Mouse (Mus musculus): ENCODE measurements around the gene Urb1. TPM values are rescaled to one million over a fixed set of nuclear protein-coding genes. Genes with fewer than 3 reads are reported as not detected.

Urb1 gene
- polyA plus RNA-seq, 2 experiments from 2014 or later: 3.9 to 4.6 TPM

DNA sequence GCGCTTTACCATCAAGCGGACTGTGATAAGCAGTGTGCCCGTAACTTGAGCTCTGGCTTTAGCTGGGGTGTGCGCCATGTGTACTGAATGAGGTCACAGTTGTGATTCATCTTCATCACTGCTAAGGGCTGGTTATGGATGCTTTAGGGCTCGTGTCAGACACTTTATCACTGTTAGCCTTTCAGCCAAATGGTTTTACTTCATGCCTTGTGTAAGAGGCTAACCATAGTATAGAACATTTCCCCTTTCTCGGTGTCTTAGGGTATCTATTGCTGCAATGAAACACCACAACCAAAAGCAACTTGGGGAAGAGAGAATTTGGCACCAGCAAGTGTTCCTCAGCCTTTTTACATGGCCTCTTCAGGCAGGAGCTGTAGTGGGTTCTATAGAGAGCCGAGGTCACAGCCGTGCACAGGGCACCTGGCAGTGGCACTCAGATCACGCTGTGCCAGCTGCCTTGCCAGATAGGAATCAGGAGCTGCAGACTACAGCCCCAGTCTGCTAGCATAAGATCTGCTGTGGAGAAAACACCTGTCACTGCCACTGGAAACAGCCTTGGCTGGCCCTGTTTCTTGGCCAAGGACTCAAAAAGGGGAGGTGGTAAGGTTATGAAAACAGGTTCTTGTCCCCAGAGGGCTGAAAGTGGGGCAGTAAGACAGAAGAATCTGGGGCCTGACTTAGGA is 44.9 kb downstream of the Urb1 start:
- ATAC-seq: no peak

GRCm38 (mm10) chr16:90760515-90760914 is 49.7 kb downstream of the Urb1 start:
- ATAC-seq: no peak

DNA sequence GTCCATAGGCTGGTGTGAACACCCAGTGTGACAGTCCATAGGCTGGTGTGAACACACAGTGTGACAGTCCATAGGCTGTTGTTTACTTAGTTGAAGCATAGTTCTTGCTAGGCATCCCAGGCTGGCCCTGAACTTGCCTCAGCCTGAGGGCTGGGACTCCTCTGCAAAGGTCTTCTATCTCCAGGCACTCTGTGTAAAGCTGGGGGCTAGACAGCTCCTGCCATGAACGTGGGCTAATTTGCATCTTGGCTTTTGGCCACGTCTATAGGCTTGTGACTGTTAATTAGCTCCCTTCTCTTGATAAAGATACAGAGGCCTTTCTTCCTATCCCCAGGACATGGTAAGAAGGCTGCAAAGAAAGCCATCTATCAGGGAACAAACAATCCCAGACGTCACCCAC is 50.9 kb downstream of the Urb1 start:
- no peak for ATAC-seq

GRCm38 (mm10) chr16:90753386-90753941 is 56.7 kb downstream of the Urb1 start:
- ATAC-seq: no peak

- ATAC-seq: no peak
These were observed 62.0 kb downstream of the Urb1 start for GRCm38 (mm10) chr16:90748169-90748568.

GRCm38 (mm10) chr16:90747143-90747542 is 63.1 kb downstream of the Urb1 start:
- no peak for ATAC-seq

GRCm38 (mm10) chr16:90738092-90738956 is 71.9 kb downstream of the Urb1 start, which contains the start of gene Mrap:
Gene Mrap (plus strand): TSS chr16:90738207.
- no peak for ATAC-seq

- no peak for ATAC-seq
These were observed 73.4 kb downstream of the Urb1 start for GRCm38 (mm10) chr16:90736672-90737270.

- no peak for ATAC-seq
These were observed 74.6 kb downstream of the Urb1 start for GRCm38 (mm10) chr16:90735611-90736010.

- ATAC-seq: peak; percentile 85
These were observed 82.7 kb downstream of the Urb1 start, which contains the start of gene Mis18a for GRCm38 (mm10) chr16:90727233-90728115. Gene Mis18a (minus strand): TSS chr16:90727404.

- ATAC-seq: peak; percentile 40
These were observed 83.5 kb downstream of the Urb1 start for GRCm38 (mm10) chr16:90726600-90727227.

DNA sequence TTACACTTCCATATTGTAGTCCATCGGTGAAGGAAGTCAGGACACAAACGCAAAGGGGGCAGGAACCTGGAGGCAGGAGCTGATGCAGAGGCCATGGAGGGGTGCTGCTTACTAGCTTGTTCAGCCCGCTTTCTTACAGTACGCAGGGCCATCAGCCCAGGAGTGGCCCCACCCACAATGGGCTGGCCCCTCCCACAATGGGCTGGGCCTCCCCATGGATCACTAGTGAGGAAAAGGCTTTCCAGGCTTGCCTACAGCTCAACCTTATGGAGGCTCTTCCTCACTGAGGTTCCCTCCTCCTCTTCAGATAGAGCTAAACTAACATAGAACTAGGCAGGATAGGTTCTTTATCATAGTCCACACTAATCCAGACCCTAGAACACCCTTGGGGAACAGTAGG is 86.2 kb downstream of the Urb1 start:
- ATAC-seq: no peak

GRCm38 (mm10) chr16:90710313-90710712 is 99.9 kb downstream of the Urb1 start:
- no peak for ATAC-seq

DNA sequence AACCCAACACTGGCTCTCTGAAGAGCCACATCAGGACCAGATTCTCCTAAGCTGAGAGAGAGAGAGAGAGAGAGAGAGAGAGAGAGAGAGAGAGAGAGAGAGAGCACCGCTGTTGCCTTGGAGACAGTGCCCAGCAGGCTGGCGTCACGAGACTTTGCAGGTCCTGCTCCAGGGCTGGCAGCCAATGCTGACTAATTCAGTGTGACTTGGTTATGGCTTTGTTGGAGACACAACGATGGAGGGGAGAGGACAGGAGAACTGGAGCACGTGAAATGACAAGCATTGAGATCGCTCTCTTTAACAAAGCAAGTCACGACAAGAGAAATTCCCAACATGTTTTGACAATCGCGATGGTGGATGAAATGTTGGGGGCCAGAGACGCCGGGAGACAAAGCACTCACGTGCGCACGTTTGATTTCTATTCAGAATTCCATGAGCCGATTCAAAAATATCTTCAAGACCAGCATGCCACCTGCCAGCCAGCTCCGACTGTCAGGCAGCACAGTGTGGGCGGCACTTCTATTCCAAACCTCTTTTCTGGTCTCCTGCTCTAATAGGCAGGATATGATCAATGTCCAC is 100.4 kb downstream of the Urb1 start:
- no peak for ATAC-seq

- ATAC-seq: no peak
These were observed 103.9 kb downstream of the Urb1 start for GRCm38 (mm10) chr16:90706279-90706678.

DNA sequence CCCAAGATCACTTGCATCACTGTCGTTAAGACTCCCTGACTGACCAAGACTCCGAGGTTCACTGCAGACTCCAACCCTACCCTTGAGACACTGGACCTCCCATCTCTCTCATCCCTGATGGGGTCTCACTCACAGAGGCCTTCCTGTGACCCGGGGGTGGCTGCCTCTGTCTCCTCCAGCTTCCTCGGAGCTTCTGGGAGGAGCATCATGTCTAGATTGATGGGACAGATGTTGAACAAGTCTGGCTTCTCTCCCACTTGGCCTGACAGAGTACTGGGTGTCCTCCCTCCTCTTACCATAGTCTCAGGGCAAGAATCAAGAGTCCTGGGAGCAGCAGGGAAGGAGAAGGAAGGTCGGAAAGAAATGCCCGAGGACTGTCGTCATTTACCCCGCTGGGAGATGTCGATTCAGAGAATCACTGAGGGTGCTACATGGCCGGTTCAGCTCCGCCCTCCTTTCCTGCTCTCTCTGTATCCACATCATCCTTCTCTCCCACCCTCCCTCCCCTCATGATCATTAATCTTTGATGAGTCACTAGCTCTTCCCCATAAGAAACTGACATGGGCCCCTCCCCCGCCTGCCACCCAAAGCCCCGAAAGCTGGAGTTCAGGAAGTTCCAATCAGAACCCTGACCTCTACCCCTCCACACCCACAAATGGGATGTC is 105.9 kb downstream of the Urb1 start:
- ATAC-seq: no peak

DNA sequence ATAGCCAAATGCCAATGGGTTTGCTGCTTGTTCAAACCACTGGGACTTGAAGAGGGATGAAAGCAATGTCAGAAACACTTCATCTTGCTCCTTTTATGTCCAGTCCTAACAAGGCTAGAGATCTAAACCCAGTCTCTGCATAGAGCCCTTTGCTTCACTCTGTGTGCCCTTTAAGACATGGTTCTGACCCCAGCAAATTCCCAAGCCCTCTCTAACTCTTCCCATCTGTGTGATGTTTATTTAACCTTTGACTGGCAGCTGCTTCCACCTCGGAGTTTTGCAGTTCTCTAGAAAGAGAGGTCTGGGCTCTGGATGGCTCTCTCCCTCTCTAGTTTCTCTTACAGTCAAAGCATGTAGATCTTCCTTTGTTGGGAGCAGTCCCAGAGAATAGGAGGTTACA is 106.6 kb downstream of the Urb1 start:
- no peak for ATAC-seq

GRCm38 (mm10) chr16:90701541-90701940 is 108.7 kb downstream of the Urb1 start:
- no peak for ATAC-seq

Measured in activated CD4-positive, CD25-positive, alpha-beta regulatory T cell, adult 4 months (primary cell).